Mouse (Mus musculus) liver, adult 2 months (tissue): ENCODE measurements at regions not wholly inside any gene's neighbourhood (a gene's known extent, or its start where the extent isn't known, plus 50 kb on each side); places are given as distances from the start of the nearest gene placed in this dataset.

Experiments used
- DNase-seq: peaks from one replicate; pipeline ENCODE4 v3.0.0-alpha.2; 2011; ENCODE audit warnings: low read depth, low spot score; ENCODE audit errors: extremely low read depth
- H3K27ac ChIP-seq: fragments of 200-500 bp; replicated peaks from 2 replicates; pipeline ENCODE4 v1.5.1; 2012; ENCODE audit warnings: low read depth, mild to moderate bottlenecking, control low read depth, inconsistent platforms, low read length; ENCODE audit not compliant: insufficient read depth
- H3K27me3 ChIP-seq: fragments of 200-500 bp; 2 replicates; pipeline ENCODE4 v1.6.1; 2012; ENCODE audit warnings: mild to moderate bottlenecking, moderate library complexity, low read length, inconsistent platforms; ENCODE audit not compliant: control insufficient read depth, insufficient read depth
- H3K36me3 ChIP-seq: fragments of 200-500 bp; 2 replicates; pipeline ENCODE4 v1.6.1; 2012; ENCODE audit warnings: low read length, inconsistent platforms; ENCODE audit not compliant: control insufficient read depth, insufficient read depth
- H3K4me1 ChIP-seq: fragments of 200-500 bp; 2 replicates; pipeline ENCODE4 v1.6.1; 2011; ENCODE audit warnings: low read length; ENCODE audit not compliant: control insufficient read depth, insufficient read depth
- H3K4me3 ChIP-seq: fragments of 200-500 bp; 2 replicates; pipeline ENCODE4 v1.5.1; 2011; ENCODE audit warnings: low read depth, mild to moderate bottlenecking, control low read depth, low read length, moderate library complexity; ENCODE audit not compliant: insufficient read depth
- H3K79me2 ChIP-seq: fragments of 200-500 bp; 2 replicates; pipeline ENCODE4 v1.6.1; 2012; ENCODE audit warnings: inconsistent platforms, mild to moderate bottlenecking, low read length, moderate library complexity; ENCODE audit not compliant: control insufficient read depth, insufficient read depth
- H3K9ac ChIP-seq: fragments of 200-500 bp; 2 replicates; pipeline ENCODE4 v1.6.1; 2012; ENCODE audit warnings: low read depth, mild to moderate bottlenecking, control low read depth, inconsistent platforms, low read length
- CTCF ChIP-seq: fragments of 200-500 bp; IDR thresholded peaks from 2 replicates; pipeline ENCODE4 v1.5.1; 2011; ENCODE audit warnings: low read depth, low read length, control low read depth
- POLR2A ChIP-seq: fragments of 200-500 bp; IDR thresholded peaks from 2 replicates; pipeline ENCODE4 v1.6.1; 2011; ENCODE audit warnings: low read length, control low read depth; ENCODE audit not compliant: insufficient read depth; ENCODE audit errors: extremely low read depth
- WGBS: fragments of 180-500 bp; shearing (Covaris S2); methylation state at CpG from one replicate; pipeline ENCODE4 v1.1.7; 2018; 5-methylcytosine and 5-hydroxymethylcytosine counted together

DNA sequence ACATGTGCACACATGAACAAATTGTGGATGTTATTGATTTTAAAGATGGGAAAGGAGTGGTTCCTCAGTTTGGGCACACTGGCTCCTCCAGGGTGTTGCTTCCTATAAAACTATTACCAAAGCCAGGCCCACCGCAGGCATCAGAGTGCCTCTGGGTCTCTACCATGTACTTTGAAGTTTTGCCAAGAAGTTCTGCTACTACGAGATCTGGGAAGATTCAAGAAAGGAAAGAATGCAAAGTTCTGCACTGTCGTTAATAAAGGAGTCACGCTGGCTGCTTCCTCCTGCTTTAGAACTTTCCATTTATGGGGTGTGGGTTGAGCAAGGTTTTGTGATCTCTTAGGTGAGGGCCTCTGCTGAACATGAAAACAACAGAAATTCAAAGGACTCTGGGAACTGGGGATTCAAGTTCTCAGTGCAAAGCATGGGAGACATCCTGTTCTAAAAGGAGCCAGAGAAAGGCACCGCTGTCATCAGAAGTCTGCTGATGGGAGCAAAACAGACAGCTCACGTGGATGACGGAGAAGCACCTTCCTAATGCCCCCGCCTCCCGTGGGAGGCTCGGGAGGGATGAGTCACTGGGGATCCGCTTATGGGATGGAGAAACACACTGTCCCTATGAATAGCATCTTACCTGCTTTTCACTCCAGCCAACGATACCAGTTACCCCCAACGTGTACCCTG lies 394.6 kb upstream of the Kazn start:
- no peak for DNase-seq
- Histone ChIP-seq H3K36me3 (no peaks in the 10 kb centered on the region), H3K4me1 (no peaks in the 10 kb centered on the region), H3K4me3 (no peak overlapping the region), H3K9ac (no peak overlapping the region), H3K79me2 (no peaks in the 10 kb centered on the region), H3K27me3 (no peaks in the 10 kb centered on the region), H3K27ac (no peak overlapping the region)
- 70% methylated on average over 13 of the region's 13 CpGs for WGBS
- TF ChIP-seq POLR2A (no peak), CTCF (no peak)

DNA sequence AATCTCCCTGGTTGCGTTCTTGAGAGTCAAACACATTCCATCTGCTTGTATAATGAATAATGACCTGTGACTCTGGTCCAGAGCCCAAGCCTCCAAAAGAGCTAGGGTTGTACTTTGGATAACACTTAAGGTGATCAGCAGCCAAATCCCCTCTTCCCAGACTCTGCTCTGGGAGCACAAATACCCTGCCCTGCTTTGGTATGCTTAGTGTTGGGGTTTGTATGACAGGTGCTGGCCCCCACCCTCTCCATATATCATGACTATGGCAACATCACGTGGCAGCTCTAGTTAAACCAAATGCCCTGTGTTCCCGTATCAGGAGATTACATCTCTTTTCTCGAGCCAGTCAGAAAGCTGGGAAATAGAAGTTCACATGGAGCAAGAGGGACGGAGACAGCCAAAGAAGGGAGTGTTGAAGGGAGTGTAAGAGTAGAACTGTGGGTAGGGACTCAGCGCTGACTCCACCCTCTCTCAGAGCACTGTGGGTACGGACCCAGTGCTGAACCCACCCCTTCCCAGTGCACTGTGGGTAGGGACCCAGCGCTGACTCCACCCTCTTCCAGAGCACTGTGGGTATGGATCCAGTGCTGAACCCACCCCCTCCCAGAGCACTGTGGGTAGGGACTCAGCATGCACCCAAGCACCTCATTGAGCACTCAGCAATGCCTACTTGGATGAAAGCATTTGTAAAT lies 387.4 kb upstream of the Kazn start:
- Histone ChIP-seq H3K79me2 (no peaks in the 10 kb centered on the region), H3K4me1 (no peaks in the 10 kb centered on the region), H3K27me3 (no peaks in the 10 kb centered on the region), H3K27ac (no peak overlapping the region), H3K9ac (no peak overlapping the region), H3K36me3 (no peaks in the 10 kb centered on the region), H3K4me3 (no peak overlapping the region)
- DNase-seq, result no peak
- TF ChIP-seq CTCF (no peak), POLR2A (no peak)
- 79% methylated on average over 8 of the region's 8 CpGs for WGBS

DNA sequence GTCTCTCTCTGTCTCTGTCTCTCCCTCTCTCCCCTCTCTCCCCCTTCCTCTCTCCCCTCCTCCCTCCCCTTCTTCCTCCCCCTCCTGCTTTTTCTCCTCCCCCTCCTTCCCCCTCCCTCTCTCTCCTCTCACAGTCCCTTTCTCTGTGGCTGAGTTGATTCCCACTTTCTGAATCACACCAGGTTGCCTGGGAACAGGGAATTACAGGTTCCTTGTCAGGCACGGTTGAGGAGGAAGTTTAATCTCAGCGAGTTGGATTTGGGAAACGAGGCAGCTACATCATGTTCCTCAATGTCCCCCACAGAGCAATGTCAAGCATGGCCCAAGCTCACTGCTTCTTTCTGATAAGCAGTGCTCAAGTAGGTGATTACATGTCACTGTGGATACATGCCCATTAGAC lies 386.3 kb upstream of the Kazn start:
- 48% methylated on average over 3 of the region's 3 CpGs for WGBS
- H3K4me1 ChIP-seq, result no peaks in the 10 kb centered on the region
- no peaks in the 10 kb centered on the region for H3K79me2 ChIP-seq
- no peak overlapping the region for H3K4me3 ChIP-seq
- DNase-seq, result no peak
- H3K27ac ChIP-seq, result no peak overlapping the region
- no peak for TF ChIP-seq POLR2A
- no peak for TF ChIP-seq CTCF
- no peaks in the 10 kb centered on the region for H3K36me3 ChIP-seq
- no peaks in the 10 kb centered on the region for H3K27me3 ChIP-seq
- no peak overlapping the region for H3K9ac ChIP-seq

DNA sequence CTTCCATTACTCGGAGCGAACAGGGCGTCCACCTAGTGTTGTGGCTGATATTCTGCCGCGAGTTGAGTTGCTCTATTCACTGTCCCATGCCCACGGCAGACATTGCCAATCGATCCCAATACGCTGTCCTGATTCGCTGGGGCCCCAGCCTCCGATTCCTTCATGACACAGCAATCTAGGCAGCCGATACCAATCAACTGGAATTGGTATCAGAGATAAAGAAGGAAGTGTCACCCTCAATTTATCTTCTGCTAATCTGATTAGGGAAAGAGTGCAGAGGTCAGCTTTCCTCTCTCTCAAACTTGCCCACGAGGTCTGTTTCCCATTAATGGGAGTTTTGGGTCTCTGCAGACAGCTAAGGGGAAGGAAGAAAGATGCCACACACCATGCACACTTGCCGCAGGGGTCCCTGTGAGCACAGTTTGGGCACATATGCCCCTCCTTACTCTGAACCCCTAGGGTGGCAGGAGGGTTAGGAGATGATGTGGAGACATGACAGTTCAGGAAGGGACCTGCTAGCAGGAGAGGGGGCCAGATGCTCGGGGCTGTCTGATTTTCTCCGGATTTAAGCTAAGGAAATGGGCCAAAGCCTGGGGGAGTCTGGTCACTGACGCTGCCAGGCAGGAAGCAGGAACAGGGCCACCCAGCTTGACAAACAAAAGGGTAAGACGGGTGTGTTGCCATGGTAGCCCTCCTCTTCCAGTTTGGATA lies 383.1 kb upstream of the Kazn start:
- no peak for TF ChIP-seq POLR2A
- TF ChIP-seq CTCF, result no peak

DNA sequence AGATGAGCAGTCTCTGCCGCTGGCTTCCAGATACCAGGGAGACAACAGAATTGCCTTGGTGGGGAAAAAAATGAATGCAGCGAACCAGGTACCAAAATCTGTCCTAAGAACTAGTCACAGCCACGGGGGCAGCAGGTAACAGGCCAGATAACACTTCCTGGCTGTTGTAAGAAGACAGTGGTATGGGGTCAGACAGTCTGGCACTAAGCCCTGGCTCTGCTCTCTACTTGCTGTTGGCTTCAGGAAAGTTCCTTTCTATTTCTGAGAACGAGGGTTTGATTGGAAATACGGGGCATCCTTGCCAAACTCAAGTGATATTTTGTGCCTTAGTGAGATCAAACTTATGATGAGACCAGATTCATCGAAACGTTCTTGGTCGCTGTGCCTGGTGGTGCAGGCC lies 380.2 kb upstream of the Kazn start:
- TF ChIP-seq CTCF (no peak), POLR2A (no peak)
- no peak overlapping the region for H3K27ac ChIP-seq
- H3K27me3 ChIP-seq, result no peaks in the 10 kb centered on the region
- H3K4me1 ChIP-seq, result no peaks in the 10 kb centered on the region
- H3K36me3 ChIP-seq, result no peaks in the 10 kb centered on the region
- no peak overlapping the region for H3K4me3 ChIP-seq
- WGBS, result 65% methylated on average over 8 of the region's 8 CpGs
- no peak for DNase-seq
- H3K9ac ChIP-seq, result no peak overlapping the region
- H3K79me2 ChIP-seq, result no peaks in the 10 kb centered on the region

More for the DNA sequence above, 383.1 kb upstream of the Kazn start:
- Histone ChIP-seq H3K4me3 (no peak overlapping the region), H3K9ac (no peak overlapping the region), H3K4me1 (no peaks in the 10 kb centered on the region), H3K27me3 (no peaks in the 10 kb centered on the region), H3K27ac (no peak overlapping the region), H3K79me2 (no peaks in the 10 kb centered on the region), H3K36me3 (no peaks in the 10 kb centered on the region)
- 69% methylated on average over 17 of the region's 17 CpGs for WGBS
- no peak for DNase-seq

DNA sequence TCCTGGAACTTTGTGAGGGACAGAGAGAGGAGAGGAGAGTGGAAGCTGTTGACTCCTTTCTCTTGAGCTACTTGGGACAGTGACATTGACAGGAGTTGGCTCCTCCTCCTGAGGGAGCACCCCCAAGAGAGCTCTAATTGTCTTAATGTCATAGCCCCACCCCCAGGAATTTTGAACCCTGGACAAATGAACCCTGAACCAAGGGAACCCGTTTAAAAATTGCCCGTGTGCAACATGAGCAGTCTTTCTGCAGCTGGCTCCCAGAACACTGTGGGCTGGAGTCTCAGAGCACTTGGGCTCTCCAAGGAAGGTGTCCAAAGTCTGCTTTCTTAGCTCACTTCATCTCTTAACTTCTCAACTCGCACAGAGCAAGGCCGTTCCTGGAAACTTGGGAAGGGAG lies 379.6 kb upstream of the Kazn start:
- no peaks in the 10 kb centered on the region for H3K4me1 ChIP-seq
- H3K36me3 ChIP-seq, result no peaks in the 10 kb centered on the region
- H3K4me3 ChIP-seq, result no peak overlapping the region
- no peak for DNase-seq
- TF ChIP-seq CTCF (no peak), POLR2A (no peak)
- WGBS, result 31% methylated on average over 4 of the region's 4 CpGs
- H3K27me3 ChIP-seq, result no peaks in the 10 kb centered on the region
- no peaks in the 10 kb centered on the region for H3K79me2 ChIP-seq
- H3K27ac ChIP-seq, result no peak overlapping the region
- H3K9ac ChIP-seq, result no peak overlapping the region
